Mouse (Mus musculus): ENCODE results near the gene Cd36. TPM values are rescaled to one million over a fixed set of nuclear protein-coding genes. Genes with fewer than 3 reads are reported as not detected.

The Cd36 gene
- polyA plus RNA-seq, 1 experiment = 7.7 TPM

GRCm38 (mm10) chr5:17865432-17865831 lies 23.2 kb downstream of the Cd36 start:
- H3ac ChIP-seq (ENCODE audit: control insufficient read depth, insufficient read length) = no peak overlapping the region
- no peaks in the 10 kb centered on the region for H3K79me2 ChIP-seq (ENCODE audit: control insufficient read depth, insufficient read depth)
- H3K4me3 ChIP-seq = no peak overlapping the region
- no peak overlapping the region for H3K4me2 ChIP-seq (ENCODE audit: low read depth)
- no peaks in the 10 kb centered on the region for H3K36me3 ChIP-seq (ENCODE audit: control insufficient read depth, insufficient read depth)
- TF ChIP-seq E2F4 (IDR thresholded peaks at IDR 0.05; ENCODE audit: insufficient read depth) (no peak), MAX (IDR thresholded peaks at IDR 0.05; ENCODE audit: low read depth) (no peak), USF1 (IDR thresholded peaks at IDR 0.05; ENCODE audit: low read depth) (no peak), REST (IDR thresholded peaks at IDR 0.05; ENCODE audit: insufficient read depth, insufficient read length) (no peak), MYOD1 (IDR thresholded peaks at IDR 0.05; ENCODE audit: control insufficient read depth in 1 of 3, insufficient read length in 2 of 3, low read depth in 2 of 3) (no peak), POLR2A (IDR thresholded peaks at IDR 0.05; ENCODE audit: insufficient read length, low read depth) (no peak), SRF (IDR thresholded peaks at IDR 0.05; ENCODE audit: control insufficient read depth, insufficient read length, low read depth) (no peak), TCF12 (IDR thresholded peaks at IDR 0.05; ENCODE audit: insufficient read depth, poor library complexity, severe bottlenecking) (no peak), POLR2AphosphoS2 (IDR thresholded peaks at IDR 0.05; ENCODE audit: insufficient read length, low read depth) (no peak), MYOG (IDR thresholded peaks at IDR 0.05; ENCODE audit: control insufficient read depth in 1 of 3, insufficient read depth in 1 of 3, insufficient read length in 2 of 3, low read depth in 2 of 3) (no peak), TCF3 (IDR thresholded peaks at IDR 0.05; ENCODE audit: insufficient read length, low read depth) (no peak)
- no peaks in the 10 kb centered on the region for H3K27me3 ChIP-seq (ENCODE audit: control insufficient read depth, insufficient read depth, insufficient read length)

GRCm38 (mm10) chr5:17863085-17863484 lies 25.5 kb downstream of the Cd36 start:
- Histone ChIP-seq H3K27me3 (ENCODE audit: control insufficient read depth, insufficient read depth, insufficient read length) (no peaks in the 10 kb centered on the region), H3K4me2 (ENCODE audit: low read depth) (no peak overlapping the region)
- TF ChIP-seq MAX (IDR thresholded peaks at IDR 0.05; ENCODE audit: low read depth) (no peak), MYOD1 (IDR thresholded peaks at IDR 0.05; ENCODE audit: control insufficient read depth in 1 of 3, insufficient read length in 2 of 3, low read depth in 2 of 3) (no peak), TCF3 (IDR thresholded peaks at IDR 0.05; ENCODE audit: insufficient read length, low read depth) (no peak), REST (IDR thresholded peaks at IDR 0.05; ENCODE audit: insufficient read depth, insufficient read length) (no peak), USF1 (IDR thresholded peaks at IDR 0.05; ENCODE audit: low read depth) (no peak), MYOG (IDR thresholded peaks at IDR 0.05; ENCODE audit: control insufficient read depth in 1 of 3, insufficient read depth in 1 of 3, insufficient read length in 2 of 3, low read depth in 2 of 3) (no peak), POLR2AphosphoS2 (IDR thresholded peaks at IDR 0.05; ENCODE audit: insufficient read length, low read depth) (no peak), E2F4 (IDR thresholded peaks at IDR 0.05; ENCODE audit: insufficient read depth) (no peak), TCF12 (IDR thresholded peaks at IDR 0.05; ENCODE audit: insufficient read depth, poor library complexity, severe bottlenecking) (no peak), CEBPB (IDR thresholded peaks at IDR 0.05; ENCODE audit: insufficient read depth, poor library complexity, severe bottlenecking) (no peak), POLR2A (IDR thresholded peaks at IDR 0.05; ENCODE audit: insufficient read length, low read depth) (no peak), SRF (IDR thresholded peaks at IDR 0.05; ENCODE audit: control insufficient read depth, insufficient read length, low read depth) (no peak)

DNA sequence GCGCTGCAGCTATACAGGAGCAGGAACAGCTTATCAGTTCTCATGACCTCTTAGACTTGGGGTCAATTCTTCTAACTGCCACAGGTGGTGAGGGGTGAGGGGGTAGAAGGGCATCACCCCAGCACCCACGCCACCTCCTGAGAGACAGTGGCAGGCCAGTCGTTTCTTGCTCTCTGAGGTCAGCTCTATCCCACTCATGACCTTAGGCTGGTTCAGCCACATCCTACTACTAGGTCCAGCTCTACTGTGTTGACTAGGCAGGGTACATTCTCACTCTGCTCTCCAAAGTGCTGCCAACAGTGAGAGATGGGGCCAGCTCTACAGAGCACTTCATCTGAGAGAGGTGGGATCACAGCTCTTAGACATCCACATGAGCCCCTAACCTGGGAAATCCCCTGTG lies 30.2 kb downstream of the Cd36 start:
- Histone ChIP-seq H3K79me2 (ENCODE audit: control insufficient read depth, insufficient read depth) (no peaks in the 10 kb centered on the region), H3K4me3 (no peak overlapping the region), H3ac (ENCODE audit: control insufficient read depth, insufficient read length) (no peak overlapping the region), H3K27me3 (ENCODE audit: control insufficient read depth, insufficient read depth, insufficient read length) (no peaks in the 10 kb centered on the region), H3K4me2 (ENCODE audit: low read depth) (no peak overlapping the region), H3K36me3 (ENCODE audit: control insufficient read depth, insufficient read depth) (no peaks in the 10 kb centered on the region)
- TF ChIP-seq TCF3 (IDR thresholded peaks at IDR 0.05; ENCODE audit: insufficient read length, low read depth) = no peak
- TF ChIP-seq POLR2A (IDR thresholded peaks at IDR 0.05; ENCODE audit: insufficient read length, low read depth) = no peak
- TF ChIP-seq CEBPB (IDR thresholded peaks at IDR 0.05; ENCODE audit: insufficient read depth, poor library complexity, severe bottlenecking) = no peak
- TF ChIP-seq SRF (IDR thresholded peaks at IDR 0.05; ENCODE audit: control insufficient read depth, insufficient read length, low read depth) = no peak
- TF ChIP-seq MYOD1 (IDR thresholded peaks at IDR 0.05; ENCODE audit: control insufficient read depth in 1 of 3, insufficient read length in 2 of 3, low read depth in 2 of 3) = no peak
- TF ChIP-seq MAX (IDR thresholded peaks at IDR 0.05; ENCODE audit: low read depth) = no peak
- TF ChIP-seq USF1 (IDR thresholded peaks at IDR 0.05; ENCODE audit: low read depth) = no peak
- TF ChIP-seq REST (IDR thresholded peaks at IDR 0.05; ENCODE audit: insufficient read depth, insufficient read length) = no peak
- TF ChIP-seq MYOG (IDR thresholded peaks at IDR 0.05; ENCODE audit: control insufficient read depth in 1 of 3, insufficient read depth in 1 of 3, insufficient read length in 2 of 3, low read depth in 2 of 3) = no peak
- no peak for TF ChIP-seq TCF12 (IDR thresholded peaks at IDR 0.05; ENCODE audit: insufficient read depth, poor library complexity, severe bottlenecking)
- no peak for TF ChIP-seq POLR2AphosphoS2 (IDR thresholded peaks at IDR 0.05; ENCODE audit: insufficient read length, low read depth)
- TF ChIP-seq E2F4 (IDR thresholded peaks at IDR 0.05; ENCODE audit: insufficient read depth) = no peak

More at GRCm38 (mm10) chr5:17863085-17863484, 25.5 kb downstream of the Cd36 start:
- Histone ChIP-seq H3K36me3 (ENCODE audit: control insufficient read depth, insufficient read depth) (no peaks in the 10 kb centered on the region), H3K79me2 (ENCODE audit: control insufficient read depth, insufficient read depth) (no peaks in the 10 kb centered on the region), H3ac (ENCODE audit: control insufficient read depth, insufficient read length) (no peak overlapping the region), H3K4me3 (no peak overlapping the region)

DNA sequence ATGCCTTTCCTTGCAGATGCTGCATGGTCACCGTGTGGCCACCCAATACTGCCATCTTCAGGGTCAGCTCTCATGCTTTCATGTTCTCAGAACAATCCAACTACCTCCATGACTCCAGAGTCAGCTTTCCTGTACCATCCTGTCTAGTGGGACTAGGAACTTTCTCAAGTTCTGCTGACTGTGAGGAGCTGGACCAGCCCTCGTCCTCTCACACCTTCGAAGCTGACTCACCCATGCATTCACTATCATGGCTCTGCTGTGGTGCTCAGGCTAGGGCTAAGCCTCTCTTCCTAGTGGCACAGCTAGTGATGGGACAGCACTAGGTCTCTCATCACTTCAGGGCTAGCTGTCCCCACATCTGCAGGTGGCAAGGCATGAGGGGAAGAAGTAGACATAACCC lies 30.7 kb downstream of the Cd36 start:
- Histone ChIP-seq H3K79me2 (ENCODE audit: control insufficient read depth, insufficient read depth) (no peaks in the 10 kb centered on the region), H3K27me3 (ENCODE audit: control insufficient read depth, insufficient read depth, insufficient read length) (no peaks in the 10 kb centered on the region), H3K4me3 (no peak overlapping the region), H3K36me3 (ENCODE audit: control insufficient read depth, insufficient read depth) (no peaks in the 10 kb centered on the region), H3ac (ENCODE audit: control insufficient read depth, insufficient read length) (no peak overlapping the region), H3K4me2 (ENCODE audit: low read depth) (no peak overlapping the region)
- TF ChIP-seq MAX (IDR thresholded peaks at IDR 0.05; ENCODE audit: low read depth) (no peak), TCF12 (IDR thresholded peaks at IDR 0.05; ENCODE audit: insufficient read depth, poor library complexity, severe bottlenecking) (no peak), MYOD1 (IDR thresholded peaks at IDR 0.05; ENCODE audit: control insufficient read depth in 1 of 3, insufficient read length in 2 of 3, low read depth in 2 of 3) (no peak), POLR2AphosphoS2 (IDR thresholded peaks at IDR 0.05; ENCODE audit: insufficient read length, low read depth) (no peak), MYOG (IDR thresholded peaks at IDR 0.05; ENCODE audit: control insufficient read depth in 1 of 3, insufficient read depth in 1 of 3, insufficient read length in 2 of 3, low read depth in 2 of 3) (no peak), CEBPB (IDR thresholded peaks at IDR 0.05; ENCODE audit: insufficient read depth, poor library complexity, severe bottlenecking) (no peak)

All from myocyte (in vitro differentiated cells).